Mouse (Mus musculus) T-helper 17 cell (primary cell): ENCODE results near the gene Plxdc2.

Experiments used
- in situ Hi-C, 2 experiments: fragments of 300-600 bp; cut with MboI, MseI; formaldehyde crosslinking; loops; 1 replicate in 1 of 2; 2 replicates in 1 of 2; pipeline ENCODE4 v1.15.1; 2025; ENCODE audit warnings: high pct_unique_total_duplicates in 2 of 2

The Plxdc2 gene

DNA sequence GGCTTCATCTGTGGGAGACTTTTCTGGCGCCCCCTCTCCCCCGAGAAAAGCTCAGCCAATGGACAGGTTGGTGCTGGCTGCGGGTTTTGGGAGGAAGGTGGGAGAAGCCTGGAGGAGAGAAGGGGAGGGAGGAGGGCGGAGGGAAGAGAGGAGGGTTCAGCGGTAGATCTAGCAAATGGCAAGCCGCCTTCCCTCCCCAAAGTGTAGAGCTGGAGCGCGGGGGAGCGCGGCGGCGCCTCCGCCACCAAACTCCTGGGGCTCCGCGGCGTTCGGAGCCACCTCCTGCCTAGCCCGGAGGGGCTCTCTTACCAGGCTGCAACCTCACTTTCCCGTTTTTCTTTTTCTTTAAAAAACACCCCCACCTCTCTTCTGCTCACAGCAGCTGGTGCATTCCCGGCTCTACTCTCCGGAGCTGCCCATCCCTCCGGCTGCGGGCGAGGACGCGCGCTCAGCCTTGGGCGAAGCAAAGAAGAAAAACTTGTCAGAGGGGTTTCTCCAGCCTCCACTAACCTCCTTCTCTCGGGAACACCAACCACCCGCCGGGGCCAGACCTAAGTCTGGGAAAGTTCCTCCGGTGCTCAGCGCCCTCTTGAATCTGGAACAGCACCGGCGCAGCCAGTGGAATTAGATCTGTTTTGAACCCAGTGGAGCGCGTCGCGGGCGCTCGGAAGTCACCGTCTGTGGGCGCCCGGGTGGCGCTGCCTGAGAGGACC lies at the start of gene Plxdc2:
TSS of gene Plxdc2 (plus strand) at position 199 of the 713 bp plus-strand sequence.
- in situ Hi-C loops, result loop anchor here in 1 of 2 experiments (10.0 kb wide), 2 partner anchors 1301 to 1489 kb away; partner anchors contain the start of gene Nsun6

GRCm38 (mm10) chr2:16310387-16310786 lies 45.7 kb upstream of the Plxdc2 start:
- in situ Hi-C loops, result no loop called here

GRCm38 (mm10) chr2:16312400-16313070 lies 43.6 kb upstream of the Plxdc2 start:
- in situ Hi-C loops, result no loop called here

DNA sequence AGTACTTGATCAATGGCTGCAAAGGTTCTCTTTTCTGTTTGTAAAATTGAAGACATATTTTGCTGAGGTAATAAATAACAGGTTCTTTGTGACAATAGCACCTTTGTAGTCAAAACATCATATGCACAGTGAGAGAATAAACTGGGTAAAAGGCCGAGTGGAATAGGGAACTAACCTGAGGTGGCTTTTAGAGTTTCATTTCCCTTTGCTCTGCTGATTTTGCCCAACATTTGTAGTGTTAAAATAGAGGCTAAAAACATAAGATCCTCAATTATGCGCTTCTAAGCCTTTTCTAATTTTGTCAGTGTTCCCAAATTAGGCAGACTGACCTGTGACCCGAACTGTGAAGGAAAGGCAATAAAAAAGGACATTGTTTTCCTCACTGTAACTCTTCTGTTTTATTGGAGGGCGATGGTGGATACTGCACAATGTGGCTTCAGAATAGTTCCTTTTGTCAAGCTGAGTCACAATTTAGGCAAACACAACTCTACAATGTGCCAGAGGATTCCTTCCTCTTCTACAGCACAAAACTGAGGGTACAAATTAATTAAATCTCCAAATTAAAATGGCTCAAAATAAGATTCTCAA lies 20.8 kb upstream of the Plxdc2 start:
- in situ Hi-C loops, result no loop called here

DNA sequence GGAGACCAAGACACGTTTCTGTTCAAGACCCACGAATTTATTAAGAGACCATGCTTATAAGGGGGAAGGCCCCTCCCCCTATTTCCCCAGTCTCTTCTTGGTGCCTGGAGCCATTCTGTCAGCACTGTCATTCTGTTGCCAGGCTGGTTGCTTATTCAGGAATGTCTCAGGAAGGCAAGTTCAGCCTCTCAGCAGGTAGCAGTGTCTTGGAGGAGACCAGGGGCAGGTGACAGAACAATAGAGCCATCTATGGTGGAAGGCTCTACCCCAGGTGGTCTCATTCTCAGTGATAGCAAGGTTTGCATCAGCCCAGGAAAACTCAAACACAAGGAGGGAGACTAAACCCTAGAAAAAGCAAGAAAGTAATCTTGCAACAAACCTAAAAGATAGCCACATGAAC lies 11.5 kb upstream of the Plxdc2 start:
- in situ Hi-C loops, result loop anchor here in 1 of 2 experiments (5.0 kb wide), 1 partner anchor 58 kb away; no protein-coding TSS in a partner anchor

DNA sequence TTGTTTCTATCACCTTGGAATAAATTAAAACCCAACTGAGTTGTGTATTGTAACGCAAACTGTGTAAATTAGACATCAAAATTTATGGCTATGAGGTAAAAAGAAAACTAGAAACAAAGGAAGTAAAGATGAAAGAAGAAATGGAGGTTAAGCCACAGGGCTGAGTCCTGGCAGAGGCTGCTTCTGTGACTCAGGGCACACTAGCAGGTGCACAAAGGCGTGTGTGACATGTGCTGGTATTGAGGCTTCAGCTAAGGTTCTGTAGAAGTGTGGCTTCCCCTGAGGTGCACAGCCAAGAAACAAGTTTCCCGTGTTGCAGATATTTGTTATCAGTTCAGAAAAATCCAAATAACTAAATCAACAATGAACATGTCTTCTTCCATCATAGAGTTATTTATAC lies 5.0 kb upstream of the Plxdc2 start:
- in situ Hi-C loops, result loop anchor here in 1 of 2 experiments (10.0 kb wide), 2 partner anchors 1296 to 1494 kb away; partner anchors contain the start of gene Nsun6

DNA sequence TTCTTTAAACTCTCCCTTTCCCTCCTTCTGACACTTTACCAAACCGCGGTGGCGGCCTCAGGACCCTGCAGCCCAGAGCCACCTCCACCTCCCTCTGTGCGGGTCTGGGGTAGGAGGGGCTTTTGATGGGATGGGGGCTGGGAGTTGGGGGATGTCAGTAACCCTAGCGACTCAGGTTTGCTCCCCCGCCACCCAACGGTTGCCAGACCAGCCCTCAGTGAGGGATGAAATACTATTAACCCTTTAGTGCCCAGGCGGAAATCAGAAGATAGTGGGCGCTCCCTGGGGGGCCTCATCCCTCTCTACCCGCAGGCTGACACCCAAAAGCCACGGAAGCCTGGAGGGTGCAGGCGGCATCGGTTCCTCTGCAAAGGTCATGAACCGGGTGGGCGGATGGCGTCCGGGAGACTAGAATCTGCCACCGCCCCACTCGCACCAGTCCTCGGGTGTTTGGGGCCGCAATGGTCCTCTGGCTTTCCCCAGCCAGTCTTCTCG lies 446 bp upstream of the Plxdc2 start:
- in situ Hi-C loops, result loop anchor here in 1 of 2 experiments (10.0 kb wide), 2 partner anchors 1301 to 1489 kb away; partner anchors contain the start of gene Nsun6

DNA sequence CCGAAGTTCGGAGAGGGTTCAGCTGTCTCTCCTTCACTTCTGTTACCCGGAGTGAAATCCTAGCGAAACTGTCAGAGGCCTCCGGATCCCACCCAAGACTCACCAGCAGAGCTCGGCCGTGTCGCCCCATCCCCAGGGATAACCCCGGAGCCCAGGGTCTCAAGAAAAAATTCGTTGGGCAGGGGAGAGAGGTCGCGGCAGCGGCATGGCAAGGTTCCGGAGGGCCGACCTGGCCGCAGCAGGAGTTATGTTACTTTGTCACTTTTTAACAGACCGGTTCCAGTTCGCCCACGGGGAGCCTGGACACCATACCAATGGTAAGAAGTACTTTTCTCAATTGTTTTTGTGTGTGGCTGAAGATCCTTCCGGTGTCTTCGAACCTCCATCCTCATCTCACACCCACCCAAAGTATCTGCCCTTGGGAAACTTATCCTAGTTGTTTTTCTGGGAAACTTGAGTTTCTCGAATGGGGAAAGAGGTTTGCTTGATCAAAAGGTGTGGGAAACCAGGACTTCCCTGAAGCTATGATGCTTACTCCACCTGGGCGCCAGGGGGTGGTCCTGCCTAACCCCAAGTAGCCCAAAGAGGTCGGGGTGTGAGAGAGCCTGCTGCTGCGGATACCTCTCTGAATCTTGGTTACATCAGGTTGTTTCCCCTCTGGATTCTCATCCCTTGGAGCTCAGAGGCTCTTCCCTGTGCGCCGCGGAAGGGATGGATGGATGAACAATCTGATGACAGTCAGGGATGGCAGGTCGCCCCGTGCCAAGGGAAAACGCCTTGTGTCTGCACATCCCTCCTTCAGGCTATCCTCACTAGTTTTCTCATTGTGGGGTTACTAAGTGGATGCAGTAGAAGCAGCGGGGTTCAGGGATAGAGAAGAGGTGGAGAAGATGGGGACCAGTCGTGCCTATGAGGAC lies 1.1 kb downstream of the Plxdc2 start:
- in situ Hi-C loops, result loop anchor here in 1 of 2 experiments (10.0 kb wide), 2 partner anchors 1302 to 1488 kb away; partner anchors contain the start of gene Nsun6

DNA sequence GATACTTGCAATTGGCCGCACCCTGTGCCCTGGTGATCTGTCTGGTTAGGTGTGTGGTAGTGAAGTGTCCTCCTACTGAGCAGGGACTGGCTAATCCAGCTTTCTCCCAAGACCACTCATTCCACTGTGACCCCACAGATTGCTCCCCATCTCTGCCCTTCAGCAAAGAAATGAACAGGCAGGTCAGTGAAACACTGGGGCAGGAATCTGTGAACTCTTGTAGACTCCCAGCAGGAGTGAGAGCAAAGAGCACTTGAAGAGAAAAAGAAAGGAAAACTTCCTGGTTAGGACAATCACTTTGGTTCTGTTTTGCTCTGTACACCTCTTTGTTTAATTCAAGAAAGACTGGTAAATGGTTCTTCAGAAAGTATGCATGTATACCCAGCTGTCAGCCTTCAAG lies 1.8 kb downstream of the Plxdc2 start:
- in situ Hi-C loops, result loop anchor here in 1 of 2 experiments (10.0 kb wide), 2 partner anchors 1303 to 1487 kb away; partner anchors contain the start of gene Nsun6

- in situ Hi-C loops, result loop anchor here in 1 of 2 experiments (10.0 kb wide), 2 partner anchors 1305 to 1485 kb away; partner anchors contain the start of gene Nsun6
Measured at GRCm38 (mm10) chr2:16359341-16359928, 3.3 kb downstream of the Plxdc2 start.

- in situ Hi-C loops, result loop anchor here in 1 of 2 experiments (5.0 kb wide), 1 partner anchor 1053 kb away; no protein-coding TSS in a partner anchor
Measured at GRCm38 (mm10) chr2:16364749-16365148, 8.6 kb downstream of the Plxdc2 start.

GRCm38 (mm10) chr2:16365830-16366401 lies 9.8 kb downstream of the Plxdc2 start:
- in situ Hi-C loops, result no loop called here

DNA sequence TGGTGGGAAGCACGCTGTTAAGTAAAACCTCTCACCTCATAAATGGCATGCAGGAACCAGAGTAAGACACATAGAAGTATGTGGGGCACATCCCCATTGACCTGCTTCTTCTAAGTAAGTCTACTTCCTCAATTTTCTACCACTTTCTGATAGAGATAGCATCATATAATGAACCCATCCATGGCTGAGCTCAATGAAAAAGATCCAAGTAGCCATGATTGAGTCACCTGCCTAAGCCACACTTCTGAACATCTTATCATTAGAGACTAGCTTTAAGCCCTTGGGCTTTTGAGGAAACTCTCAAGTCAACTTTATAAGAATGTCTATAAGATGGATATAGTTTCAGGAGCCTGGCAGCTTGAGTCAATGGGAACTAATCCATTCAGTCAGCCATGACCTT lies 14.3 kb downstream of the Plxdc2 start:
- in situ Hi-C loops, result no loop called here

DNA sequence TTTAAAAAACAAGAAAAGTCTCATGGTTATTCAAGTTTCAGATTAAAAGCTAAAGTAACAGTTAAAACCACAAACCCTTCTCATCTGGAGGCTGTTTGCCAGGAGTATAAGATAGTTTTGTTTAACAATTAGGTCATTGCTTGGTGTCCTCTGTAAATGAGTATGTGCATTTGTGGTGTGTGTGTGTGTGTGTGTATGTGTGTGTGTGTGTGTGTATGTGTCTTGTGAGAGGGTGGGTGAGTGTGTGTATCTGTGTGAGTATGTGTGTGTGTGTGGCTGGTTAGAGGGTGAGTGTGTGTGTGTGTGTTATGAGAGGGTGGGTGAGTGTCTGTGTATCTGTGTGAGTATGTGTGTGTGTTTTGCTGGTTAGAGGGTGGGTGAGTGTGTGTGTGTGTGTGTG lies 18.2 kb downstream of the Plxdc2 start:
- in situ Hi-C loops, result no loop called here

- in situ Hi-C loops, result no loop called here
Measured at GRCm38 (mm10) chr2:16386206-16386605, 30.1 kb downstream of the Plxdc2 start.

GRCm38 (mm10) chr2:16386692-16387091 lies 30.6 kb downstream of the Plxdc2 start:
- in situ Hi-C loops, result no loop called here

- in situ Hi-C loops, result no loop called here
Measured at GRCm38 (mm10) chr2:16387787-16388186, 31.7 kb downstream of the Plxdc2 start.

DNA sequence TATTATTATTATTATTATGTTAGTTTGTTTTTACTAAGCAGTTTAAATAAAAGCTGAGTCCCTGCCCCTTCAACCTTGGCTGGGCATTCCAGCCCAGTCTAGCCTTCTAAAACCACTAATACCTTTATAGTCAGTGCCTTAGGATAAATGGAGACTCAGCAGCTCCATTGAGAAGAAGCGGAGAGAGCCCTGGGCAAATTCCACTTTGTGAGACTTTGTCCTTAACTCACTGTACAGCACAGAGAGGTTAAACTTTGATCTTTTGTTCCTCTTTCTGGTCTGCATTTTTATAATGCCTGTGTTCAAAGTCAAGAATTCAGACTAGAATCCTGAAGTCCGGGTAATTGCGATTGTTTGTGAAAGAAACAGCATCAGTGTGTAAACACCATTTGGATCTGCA lies 41.4 kb downstream of the Plxdc2 start:
- in situ Hi-C loops, result no loop called here

GRCm38 (mm10) chr2:16398006-16398405 lies 41.9 kb downstream of the Plxdc2 start:
- in situ Hi-C loops, result no loop called here

DNA sequence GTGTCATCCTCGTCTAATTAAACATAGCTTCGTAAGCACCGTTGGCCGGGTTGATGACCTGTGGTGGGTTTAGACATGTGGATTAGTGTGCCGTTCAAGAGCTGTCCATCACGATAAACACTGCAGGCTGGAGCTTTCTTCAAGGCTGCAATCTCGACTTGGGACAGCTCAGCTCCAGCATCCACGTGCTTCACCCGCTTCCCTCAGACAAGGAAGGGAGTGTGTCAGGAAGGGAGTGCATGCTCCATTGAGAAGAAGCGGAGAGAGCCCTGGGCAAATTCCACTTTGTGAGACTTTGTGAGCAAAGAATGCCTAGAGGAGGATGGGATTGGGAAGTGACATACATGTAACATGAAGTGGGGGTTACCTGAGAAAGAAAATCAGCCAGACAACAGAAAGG lies 42.8 kb downstream of the Plxdc2 start:
- in situ Hi-C loops, result no loop called here
